Mouse (Mus musculus) liver, embryonic 14.5 days (tissue): Measurements from ENCODE around the gene Ptch1.

Source experiments
- CTCF ChIP-seq: IDR thresholded peaks from 2 replicates; pipeline ENCODE4 v1.5.1; 2016; ENCODE audit warnings: antibody characterized with exemption, low read depth, control low read depth
- EP300 ChIP-seq: IDR thresholded peaks from 2 replicates; pipeline ENCODE4 v1.6.1; 2016; ENCODE audit warnings: antibody characterized with exemption, low read depth

GRCm38 (mm10) chr13:63524608-63525570 lies 48.5 kb downstream of the Ptch1 start:
- no peak for TF ChIP-seq CTCF
- TF ChIP-seq EP300: no peak
